Mouse (Mus musculus) heart, embryonic 11.5 days (tissue): ENCODE results near the gene Myt1l. TPM values are rescaled to one million over a fixed set of nuclear protein-coding genes. Genes with fewer than 3 reads are reported as not detected.

Experiments used
- ATAC-seq: fragments of 200-750 bp; cut with Nextera tagmentation; replicated peaks from 2 replicates; pipeline ENCODE4 v1.8.0; 2017; ENCODE audit warnings: moderate library complexity; ENCODE audit not compliant: insufficient number of reproducible peaks, low FRiP score, low TSS enrichment
- H3K27ac ChIP-seq: fragments of 300-500 bp; sonication (generic); 2 replicates; pipeline ENCODE4 v1.5.1; 2014; ENCODE audit warnings: mild to moderate bottlenecking, low read depth, low read length
- H3K27me3 ChIP-seq: fragments of 300-500 bp; sonication (generic); 2 replicates; pipeline ENCODE4 v1.6.1; 2014; ENCODE audit warnings: mild to moderate bottlenecking, low read length, mixed read lengths; ENCODE audit not compliant: control insufficient read depth, insufficient read depth
- H3K36me3 ChIP-seq: fragments of 300-500 bp; sonication (generic); 2 replicates; pipeline ENCODE4 v1.6.1; 2014; ENCODE audit warnings: mild to moderate bottlenecking, low read length, moderate library complexity, mixed read lengths; ENCODE audit not compliant: control insufficient read depth, insufficient read depth
- H3K4me1 ChIP-seq: fragments of 300-500 bp; sonication (generic); 2 replicates; pipeline ENCODE4 v1.6.1; 2014; ENCODE audit warnings: low read length; ENCODE audit not compliant: control insufficient read depth, insufficient read depth
- H3K4me2 ChIP-seq: fragments of 300-500 bp; sonication (generic); 2 replicates; pipeline ENCODE4 v1.6.1; 2014; ENCODE audit warnings: mild to moderate bottlenecking, moderate library complexity
- H3K4me3 ChIP-seq: fragments of 300-500 bp; sonication (generic); 2 replicates; pipeline ENCODE4 v1.5.1; 2014; ENCODE audit warnings: low read depth, low read length
- H3K9ac ChIP-seq: fragments of 300-500 bp; sonication (generic); 2 replicates; pipeline ENCODE4 v1.6.1; 2014; ENCODE audit warnings: mild to moderate bottlenecking, low read depth, low read length, moderate library complexity
- H3K9me3 ChIP-seq: fragments of 300-500 bp; sonication (generic); replicated peaks from 2 replicates; pipeline ENCODE4 v1.6.1; 2016; ENCODE audit warnings: low read length; ENCODE audit not compliant: control insufficient read depth
- WGBS: fragments of 180-500 bp; shearing (Covaris S2); extraction: QIAGEN DNeasy Blood & Tissue Kit; methylation state at CpG from one replicate; pipeline ENCODE4 v1.1.7; 2014; ENCODE audit not compliant: insufficient replicate concordance; 5-methylcytosine and 5-hydroxymethylcytosine counted together
- polyA plus RNA-seq: library from polyadenylated mRNA; unstranded; fragments of >200 nt; fragmentation: Nextera tagmentation; extraction: Ambion mirVana; gene quantifications from 2 replicates; pipeline ENCODE4 v1.2.1, GENCODE M21; 2014

The Myt1l gene
- polyA plus RNA-seq, 1 experiment from 2014 or later: 1.1 TPM

- no peak for ATAC-seq
- 87% methylated on average over 2 of the region's 2 CpGs for WGBS
- H3K4me1 ChIP-seq: no peaks in the 10 kb centered on the region
Observed at GRCm38 (mm10) chr12:29634509-29634908, 106.3 kb downstream of the Myt1l start.

GRCm38 (mm10) chr12:29639543-29640196 lies 111.5 kb downstream of the Myt1l start:
- Histone ChIP-seq H3K4me2 (no peak overlapping the region), H3K4me1 (no peaks in the 10 kb centered on the region), H3K9me3 (no peaks in the 10 kb centered on the region), H3K27me3 (no peaks in the 10 kb centered on the region), H3K4me3 (no peak overlapping the region), H3K9ac (no peak overlapping the region), H3K27ac (no peak overlapping the region), H3K36me3 (no peaks in the 10 kb centered on the region)
- 71% methylated on average over 11 of the region's 11 CpGs for WGBS
- ATAC-seq: no peak

More at GRCm38 (mm10) chr12:29634509-29634908, 106.3 kb downstream of the Myt1l start:
- H3K9ac ChIP-seq: no peak overlapping the region
- no peak overlapping the region for H3K27ac ChIP-seq
- H3K36me3 ChIP-seq: no peaks in the 10 kb centered on the region
- no peak overlapping the region for H3K4me2 ChIP-seq
- H3K9me3 ChIP-seq: no peaks in the 10 kb centered on the region
- no peak overlapping the region for H3K4me3 ChIP-seq
- no peaks in the 10 kb centered on the region for H3K27me3 ChIP-seq

- no peaks in the 10 kb centered on the region for H3K4me1 ChIP-seq
- no peaks in the 10 kb centered on the region for H3K27me3 ChIP-seq
- no peak overlapping the region for H3K4me2 ChIP-seq
- H3K4me3 ChIP-seq: no peak overlapping the region
- no peak overlapping the region for H3K27ac ChIP-seq
- H3K36me3 ChIP-seq: no peaks in the 10 kb centered on the region
- H3K9me3 ChIP-seq: no peaks in the 10 kb centered on the region
- 43% methylated on average over 1 of the region's 1 CpGs for WGBS
- H3K9ac ChIP-seq: no peak overlapping the region
- ATAC-seq: no peak
Observed at GRCm38 (mm10) chr12:29640201-29640600, 112.0 kb downstream of the Myt1l start.

- no peak overlapping the region for H3K27ac ChIP-seq
- H3K9ac ChIP-seq: no peak overlapping the region
- H3K4me2 ChIP-seq: no peak overlapping the region
- H3K36me3 ChIP-seq: no peaks in the 10 kb centered on the region
- H3K9me3 ChIP-seq: no peaks in the 10 kb centered on the region
- H3K4me3 ChIP-seq: no peak overlapping the region
- H3K27me3 ChIP-seq: no peaks in the 10 kb centered on the region
- no peaks in the 10 kb centered on the region for H3K4me1 ChIP-seq
- ATAC-seq: no peak
- 29% methylated on average over 4 of the region's 4 CpGs for WGBS
Observed at GRCm38 (mm10) chr12:29642915-29643314, 114.7 kb downstream of the Myt1l start.

GRCm38 (mm10) chr12:29644091-29644490 lies 115.9 kb downstream of the Myt1l start:
- Histone ChIP-seq H3K36me3 (no peaks in the 10 kb centered on the region), H3K4me3 (no peak overlapping the region), H3K4me2 (no peak overlapping the region), H3K9me3 (no peaks in the 10 kb centered on the region), H3K27me3 (no peaks in the 10 kb centered on the region), H3K9ac (no peak overlapping the region), H3K4me1 (no peaks in the 10 kb centered on the region), H3K27ac (no peak overlapping the region)
- ATAC-seq: no peak
- 85% methylated on average over 4 of the region's 4 CpGs for whole genome bisulfite sequencing

GRCm38 (mm10) chr12:29644721-29645120 lies 116.5 kb downstream of the Myt1l start:
- 82% methylated on average over 7 of the region's 7 CpGs for WGBS
- Histone ChIP-seq H3K27me3 (no peaks in the 10 kb centered on the region), H3K9ac (no peak overlapping the region), H3K4me1 (no peaks in the 10 kb centered on the region), H3K36me3 (no peaks in the 10 kb centered on the region), H3K4me3 (no peak overlapping the region), H3K27ac (no peak overlapping the region), H3K9me3 (no peaks in the 10 kb centered on the region), H3K4me2 (no peak overlapping the region)
- ATAC-seq: no peak

GRCm38 (mm10) chr12:29649510-29650152 lies 121.4 kb downstream of the Myt1l start:
- Histone ChIP-seq H3K4me2 (no peak overlapping the region), H3K4me3 (no peak overlapping the region), H3K27ac (no peak overlapping the region), H3K36me3 (no peaks in the 10 kb centered on the region), H3K4me1 (no peaks in the 10 kb centered on the region), H3K9me3 (no peaks in the 10 kb centered on the region), H3K9ac (no peak overlapping the region), H3K27me3 (no peaks in the 10 kb centered on the region)
- no peak for ATAC-seq
- WGBS: 55% methylated on average over 10 of the region's 10 CpGs

- ATAC-seq: no peak
- Histone ChIP-seq H3K4me3 (no peak overlapping the region), H3K36me3 (no peaks in the 10 kb centered on the region), H3K4me1 (0 out of 2 replicates have a peak, but pooled peaks cover 6% of the 10 kb centered on the region), H3K9ac (no peak overlapping the region), H3K4me2 (no peak overlapping the region), H3K27ac (no peak overlapping the region), H3K27me3 (no peaks in the 10 kb centered on the region), H3K9me3 (no peaks in the 10 kb centered on the region)
- WGBS: 42% methylated on average over 5 of the region's 5 CpGs
Observed at GRCm38 (mm10) chr12:29652516-29652915, 124.3 kb downstream of the Myt1l start.

GRCm38 (mm10) chr12:29655197-29655632 lies 127.0 kb downstream of the Myt1l start:
- Histone ChIP-seq H3K4me2 (no peak overlapping the region), H3K4me1 (0 out of 2 replicates have a peak, but pooled peaks cover 6% of the 10 kb centered on the region), H3K27ac (no peak overlapping the region), H3K27me3 (no peaks in the 10 kb centered on the region), H3K9ac (no peak overlapping the region), H3K4me3 (no peak overlapping the region), H3K36me3 (no peaks in the 10 kb centered on the region), H3K9me3 (no peaks in the 10 kb centered on the region)
- 86% methylated on average over 10 of the region's 10 CpGs for WGBS
- ATAC-seq: no peak
